Mouse (Mus musculus): ENCODE measurements at regions not wholly inside any gene's neighbourhood (a gene's known extent, or its start where the extent isn't known, plus 50 kb on each side); places are given as distances from the start of the nearest gene placed in this dataset.

DNA sequence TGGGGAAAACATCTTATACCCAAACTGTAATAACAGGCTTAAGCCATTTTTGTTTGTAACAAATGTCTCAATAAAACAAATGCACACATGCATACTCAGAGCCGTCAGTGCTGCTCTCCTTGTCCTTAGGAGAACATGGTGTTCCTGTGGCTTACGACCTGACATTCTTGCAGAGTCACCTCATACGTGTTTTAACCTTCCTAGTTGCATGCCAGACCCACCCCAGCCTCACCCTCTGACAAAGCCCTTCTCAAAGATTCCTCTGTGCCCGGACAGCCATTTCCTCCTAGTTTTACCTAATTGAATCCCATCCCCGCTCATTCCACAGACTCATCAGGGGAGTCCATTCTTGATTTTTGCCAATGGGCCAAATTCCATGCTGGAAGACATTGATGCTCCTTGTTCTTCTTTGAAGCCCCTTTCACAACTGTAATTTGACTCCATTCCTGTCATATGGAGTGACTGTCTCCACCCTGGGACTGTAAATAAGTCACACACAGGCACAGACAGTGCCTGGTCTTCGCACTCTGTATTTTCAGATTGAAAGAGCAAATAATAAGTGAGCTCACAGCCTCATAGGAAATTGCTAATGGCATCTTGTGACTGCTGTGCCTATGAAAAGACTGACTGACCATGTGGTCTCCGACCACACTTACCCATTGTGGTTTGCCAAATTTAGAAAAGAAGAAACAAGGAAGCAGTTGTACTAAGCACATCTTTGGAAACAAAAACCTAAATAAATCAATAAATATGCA is 206.6 kb upstream of the Gmds start:
- TF ChIP-seq CTCF (IDR thresholded peaks at IDR 0.05; ENCODE audit: borderline replicate concordance, insufficient read depth, low read length) = no peak
- no peak for TF ChIP-seq POLR2A (IDR thresholded peaks at IDR 0.05; ENCODE audit: low read depth, low read length)
